Mouse (Mus musculus) embryo, embryonic 11 days (tissue): ENCODE measurements around the gene Gabrp.

Experiments
- DNase-seq: peaks from one replicate; pipeline ENCODE4 v3.0.0-alpha.2; 2015

The Gabrp gene

DNA sequence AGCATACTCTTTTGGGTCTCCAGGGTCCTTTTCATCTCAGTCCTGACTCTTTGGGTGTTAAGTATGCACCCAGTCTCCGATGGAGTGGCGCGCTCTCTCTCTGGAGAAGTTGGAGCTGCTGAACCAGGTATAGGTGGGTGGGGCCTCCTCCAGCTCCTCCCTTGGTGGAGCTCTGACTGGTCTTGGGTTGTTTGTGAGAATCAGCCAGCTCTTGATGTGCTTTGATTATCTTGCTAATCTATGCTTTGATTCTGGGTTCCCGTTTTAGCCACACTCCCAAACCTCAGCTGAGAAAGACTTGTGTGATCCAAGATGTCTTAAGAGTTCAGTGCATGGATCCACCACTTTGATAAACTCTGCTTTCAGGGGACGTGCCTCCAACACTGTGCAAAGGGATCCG lies at the start of gene Gabrp:
Gabrp (minus strand) TSS at position 101 of the 400 bp plus-strand sequence.
- DNase-seq: no peak

DNA sequence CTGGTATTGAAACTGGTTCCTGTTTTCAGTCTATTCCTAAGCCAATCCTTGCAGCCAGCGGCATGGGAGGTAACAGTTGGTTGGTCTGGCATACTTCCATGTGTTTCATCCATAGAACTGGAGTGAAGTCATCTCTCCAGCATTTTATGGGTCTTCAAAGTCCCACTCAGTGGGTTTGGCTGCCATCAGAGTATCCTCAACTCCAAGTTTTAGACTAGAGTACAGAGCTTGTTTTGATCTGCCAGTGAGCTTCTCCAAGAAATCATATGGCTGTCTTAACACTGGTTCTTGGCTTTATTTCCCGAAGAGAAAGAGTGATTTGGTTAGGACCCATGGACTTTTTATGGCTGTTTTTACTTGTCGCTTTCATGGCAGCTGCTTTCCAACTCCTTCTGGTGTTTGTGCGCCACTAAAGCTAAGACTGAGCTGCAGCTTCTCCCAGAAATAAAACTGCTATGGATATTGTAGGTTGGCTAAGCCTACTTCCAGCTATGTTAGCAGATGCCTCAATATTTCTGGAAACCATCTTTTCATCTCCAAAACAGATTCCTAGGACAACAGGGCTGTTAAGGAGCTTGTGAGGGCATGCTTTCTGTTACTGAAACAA lies 48.5 kb upstream of the Gabrp start:
- DNase-seq: no peak

GRCm38 (mm10) chr11:33614218-33614617 lies 35.5 kb upstream of the Gabrp start:
- DNase-seq: peak; percentile 84

GRCm38 (mm10) chr11:33607784-33608183 lies 29.0 kb upstream of the Gabrp start:
- peak; percentile 54 for DNase-seq

GRCm38 (mm10) chr11:33603174-33603573 lies 24.4 kb upstream of the Gabrp start:
- DNase-seq: no peak

GRCm38 (mm10) chr11:33598986-33599385 lies 20.2 kb upstream of the Gabrp start, which contains the start of gene D130052B06Rik:
D130052B06Rik (plus strand) TSS chr11:33599302.
- DNase-seq: no peak

DNA sequence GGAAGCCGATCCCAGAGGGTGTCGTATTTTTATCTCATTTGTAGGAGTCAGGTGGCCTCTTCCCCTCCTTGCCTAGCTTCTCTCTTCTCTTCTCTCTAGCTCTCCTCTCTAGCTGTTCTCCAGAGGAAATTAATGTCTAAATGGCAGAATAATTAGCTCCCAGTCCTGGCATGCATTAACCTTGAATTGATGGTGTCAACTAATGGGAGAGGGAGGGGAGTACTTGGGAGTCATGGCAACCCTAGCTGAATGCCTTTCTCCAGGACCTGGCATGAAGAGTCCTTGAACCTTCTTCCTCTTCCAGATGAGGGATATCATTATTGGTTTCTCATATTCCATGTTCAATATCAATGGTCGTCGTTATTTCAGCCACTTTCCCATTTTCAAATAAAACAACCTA lies 17.9 kb upstream of the Gabrp start:
- DNase-seq: no peak

GRCm38 (mm10) chr11:33592826-33593225 lies 14.1 kb upstream of the Gabrp start:
- no peak for DNase-seq

- DNase-seq: no peak
Measured at GRCm38 (mm10) chr11:33590771-33591170, 12.0 kb upstream of the Gabrp start.

DNA sequence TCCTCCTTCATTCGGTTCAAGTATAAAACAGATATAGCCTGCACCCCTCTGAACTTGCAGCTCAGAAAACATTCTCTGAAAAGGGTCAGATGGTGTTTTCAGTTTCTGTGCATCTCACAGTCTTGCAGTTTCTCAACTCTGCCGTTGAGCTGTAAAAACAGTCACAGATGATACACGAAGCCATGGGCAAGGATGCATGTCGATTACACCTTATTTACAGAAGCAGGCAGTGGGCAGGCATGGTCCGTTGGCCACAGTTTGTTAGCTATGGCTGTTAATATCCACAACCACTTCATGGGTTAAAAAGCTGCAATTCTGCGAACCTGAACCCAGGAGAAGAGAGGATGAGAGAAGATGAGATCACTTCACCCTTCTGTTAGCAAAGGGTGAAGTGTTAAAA lies 7.9 kb upstream of the Gabrp start:
- no peak for DNase-seq

- DNase-seq: no peak
Measured at GRCm38 (mm10) chr11:33579621-33580020, 862 bp upstream of the Gabrp start.

GRCm38 (mm10) chr11:33574944-33575343 lies 3.8 kb downstream of the Gabrp start:
- no peak for DNase-seq

- peak; percentile 31 for DNase-seq
Measured at GRCm38 (mm10) chr11:33570413-33570812, 8.3 kb downstream of the Gabrp start.

DNA sequence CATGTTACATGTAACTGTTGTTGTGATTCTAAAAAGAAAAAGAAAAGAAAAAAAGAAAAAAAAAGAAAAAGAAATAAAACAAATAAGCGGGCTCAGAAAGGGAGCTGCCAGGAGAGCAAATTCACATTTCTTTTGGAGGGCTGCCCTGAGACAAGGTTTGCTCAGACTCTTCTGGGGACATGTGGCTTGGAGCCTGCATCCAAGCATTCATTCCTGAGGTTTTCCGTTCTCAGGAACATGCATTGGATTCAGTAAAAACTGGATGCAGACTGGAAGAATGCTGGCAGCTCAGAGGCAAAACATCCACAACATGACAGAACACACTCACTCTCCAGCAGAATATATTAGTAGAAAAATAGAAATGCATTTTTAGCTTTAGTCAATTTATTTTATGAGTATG lies 14.8 kb downstream of the Gabrp start:
- no peak for DNase-seq

DNA sequence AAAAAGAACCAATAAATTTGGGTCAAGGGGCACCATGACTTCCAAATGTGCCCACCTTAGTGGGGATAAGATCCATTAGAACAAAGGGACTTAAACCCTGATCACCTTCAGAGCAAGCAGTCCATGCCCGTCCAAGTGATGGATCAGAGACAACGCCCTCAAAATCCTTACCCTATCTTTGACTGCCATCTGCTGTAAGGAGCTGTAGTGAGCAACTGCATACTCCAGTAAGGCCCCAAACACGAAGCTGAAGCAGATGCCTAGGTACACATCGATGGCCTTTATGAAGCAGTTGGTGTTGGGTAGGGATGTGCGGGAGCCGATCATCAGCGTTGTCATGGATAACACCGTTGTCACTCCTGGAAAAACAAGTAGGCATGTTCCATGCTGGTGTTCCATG lies 24.6 kb downstream of the Gabrp start:
- DNase-seq: peak; percentile 12

DNA sequence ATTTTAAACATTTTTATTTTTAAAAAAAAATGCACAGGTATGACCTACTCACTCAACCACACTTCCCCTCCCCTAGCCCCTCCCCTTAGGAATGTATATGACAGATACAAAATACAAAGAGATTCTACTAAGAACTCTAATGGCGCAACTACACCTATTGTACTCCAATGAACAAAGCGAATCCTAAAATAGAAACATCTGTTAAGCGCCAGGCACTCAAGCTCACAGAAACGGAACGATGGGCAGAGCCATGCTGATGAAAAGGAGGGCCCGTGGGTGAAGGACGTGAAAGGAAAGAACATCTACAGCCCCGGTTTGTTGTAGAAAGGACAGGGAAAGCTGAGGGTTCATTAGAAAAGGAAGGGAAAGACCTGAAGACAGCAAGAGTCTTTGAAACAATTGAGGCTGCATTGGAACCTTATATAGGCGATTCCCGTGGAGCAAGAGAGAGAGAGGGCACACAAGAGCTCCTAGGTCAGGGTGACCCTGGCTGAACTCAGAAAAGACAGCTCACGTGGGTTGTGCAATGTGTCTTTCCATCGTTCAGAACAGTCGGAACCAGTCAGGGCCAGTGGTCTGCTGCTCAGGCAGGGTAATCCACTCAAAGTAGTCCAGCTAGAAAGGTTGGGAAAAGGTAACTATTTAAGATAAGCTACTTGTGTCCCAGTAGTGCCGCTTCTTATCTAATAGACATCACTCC lies 27.7 kb downstream of the Gabrp start:
- DNase-seq: no peak

DNA sequence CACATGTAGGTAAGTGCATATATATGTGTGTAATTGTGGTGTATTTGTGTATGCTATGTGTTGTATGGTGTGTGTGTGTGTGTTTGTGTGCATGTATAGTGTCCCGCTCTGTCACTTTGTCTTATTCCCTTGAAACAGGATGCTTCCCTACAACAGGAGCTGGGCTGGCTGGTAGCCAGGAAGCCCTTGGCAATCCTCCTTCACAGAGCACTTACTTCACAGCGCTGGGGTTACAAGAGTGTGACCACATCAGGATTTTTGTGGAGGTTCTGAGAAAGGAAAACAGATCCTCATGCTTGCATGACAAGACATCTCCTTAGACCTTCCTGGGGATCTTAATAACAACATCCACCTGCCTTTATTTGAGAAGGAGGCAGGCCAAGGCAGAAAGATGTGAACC lies 31.4 kb downstream of the Gabrp start:
- no peak for DNase-seq

- DNase-seq: no peak
Measured at GRCm38 (mm10) chr11:33544945-33545344, 33.8 kb downstream of the Gabrp start.

DNA sequence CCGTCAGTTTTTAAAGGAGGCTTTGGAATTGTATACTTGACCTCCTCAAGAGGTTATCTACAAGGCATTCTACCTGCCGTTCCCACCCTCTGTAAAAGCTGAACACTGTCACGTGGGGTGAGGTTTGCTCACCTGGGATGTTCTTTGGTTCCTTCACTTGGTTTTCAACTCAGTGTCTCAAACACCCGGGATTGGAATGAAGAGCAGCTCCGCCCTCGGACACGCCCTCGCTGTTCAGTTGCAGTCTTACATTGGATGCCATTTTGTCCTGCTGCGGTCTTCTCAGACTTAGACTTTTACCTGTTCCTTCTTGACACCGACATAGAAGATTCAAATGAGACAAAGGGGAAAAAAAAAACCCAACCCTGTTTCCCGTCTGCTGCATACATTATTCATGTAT lies 34.6 kb downstream of the Gabrp start:
- no peak for DNase-seq

GRCm38 (mm10) chr11:33537390-33538125 lies 41.2 kb downstream of the Gabrp start:
- DNase-seq: no peak

- no peak for DNase-seq
Measured at GRCm38 (mm10) chr11:33536636-33537035, 42.1 kb downstream of the Gabrp start.

DNA sequence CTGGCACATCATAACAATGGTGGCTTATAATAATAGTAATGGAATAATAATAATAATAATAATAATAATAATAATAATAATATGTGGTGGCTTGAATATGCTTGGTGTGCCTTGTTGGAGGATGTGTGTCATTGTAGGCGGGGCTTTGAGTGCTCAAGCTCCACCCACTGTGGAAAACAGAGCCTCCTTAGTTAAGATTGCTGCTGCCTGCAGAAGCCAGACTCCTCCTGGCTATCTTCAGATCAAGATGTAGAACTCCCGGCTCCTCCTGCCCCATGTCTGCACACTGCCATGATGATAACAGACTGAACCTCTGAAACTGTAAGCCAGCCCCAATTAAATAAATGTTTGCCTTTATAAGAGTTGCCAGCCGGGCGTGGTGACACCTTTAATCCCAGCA lies 44.2 kb downstream of the Gabrp start:
- DNase-seq: no peak

- DNase-seq: no peak
Measured at GRCm38 (mm10) chr11:33533577-33533976, 45.2 kb downstream of the Gabrp start.

DNA sequence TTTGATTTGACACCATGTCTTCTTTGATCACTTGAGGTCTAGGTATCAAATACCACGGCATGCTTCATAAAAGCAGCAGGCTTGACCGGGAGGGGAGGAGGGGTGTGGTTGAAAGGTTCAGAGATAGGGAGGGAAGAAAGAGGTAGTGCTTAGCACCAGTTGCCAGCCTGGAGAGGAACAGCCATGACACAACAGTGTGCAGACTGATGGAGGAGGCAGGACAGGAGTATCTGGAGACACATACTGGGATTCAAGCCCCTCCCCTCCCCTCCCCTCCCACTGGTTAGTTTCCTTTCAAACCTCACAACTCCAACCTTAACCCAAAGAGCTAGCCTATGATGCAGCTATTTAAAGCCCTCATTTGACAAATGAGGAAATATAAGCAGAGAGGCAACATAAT lies 49.2 kb downstream of the Gabrp start:
- DNase-seq: peak; percentile 22
